Mouse (Mus musculus) embryo, embryonic 10 days (tissue): Measurements from ENCODE around the gene Thsd7a.

Experiments
- DNase-seq: peaks from one replicate; pipeline ENCODE4 v3.0.0-alpha.2; 2015; ENCODE audit warnings: low spot score

The Thsd7a gene

GRCm38 (mm10) chr6:12649633-12650032 lies 99.6 kb downstream of the Thsd7a start:
- DNase-seq = no peak

- DNase-seq = peak; percentile 4
Measured at GRCm38 (mm10) chr6:12628637-12629246, 120.5 kb downstream of the Thsd7a start.

- no peak for DNase-seq
Measured at GRCm38 (mm10) chr6:12606638-12607246, 142.5 kb downstream of the Thsd7a start.

GRCm38 (mm10) chr6:12602927-12603326 lies 146.3 kb downstream of the Thsd7a start:
- no peak for DNase-seq

- no peak for DNase-seq
Measured at GRCm38 (mm10) chr6:12602161-12602560, 147.0 kb downstream of the Thsd7a start.

- no peak for DNase-seq
Measured at GRCm38 (mm10) chr6:12584456-12584855, 164.8 kb downstream of the Thsd7a start.

GRCm38 (mm10) chr6:12581143-12581542 lies 168.1 kb downstream of the Thsd7a start:
- peak; percentile 6 for DNase-seq

- no peak for DNase-seq
Measured at GRCm38 (mm10) chr6:12575619-12576216, 173.5 kb downstream of the Thsd7a start.

GRCm38 (mm10) chr6:12572202-12572601 lies 177.0 kb downstream of the Thsd7a start:
- DNase-seq = no peak

GRCm38 (mm10) chr6:12565136-12565535 lies 184.1 kb downstream of the Thsd7a start:
- no peak for DNase-seq

GRCm38 (mm10) chr6:12562336-12562735 lies 186.9 kb downstream of the Thsd7a start:
- DNase-seq = no peak

GRCm38 (mm10) chr6:12560500-12560899 lies 188.7 kb downstream of the Thsd7a start:
- DNase-seq = no peak

GRCm38 (mm10) chr6:12555114-12556099 lies 193.8 kb downstream of the Thsd7a start:
- DNase-seq = no peak

- DNase-seq = no peak
Measured at GRCm38 (mm10) chr6:12551176-12551575, 198.0 kb downstream of the Thsd7a start.

- DNase-seq = no peak
Measured at GRCm38 (mm10) chr6:12550054-12550655, 199.1 kb downstream of the Thsd7a start.

GRCm38 (mm10) chr6:12544096-12544495 lies 205.1 kb downstream of the Thsd7a start:
- DNase-seq = peak; percentile 14

GRCm38 (mm10) chr6:12542496-12542895 lies 206.7 kb downstream of the Thsd7a start:
- no peak for DNase-seq

GRCm38 (mm10) chr6:12519121-12519520 lies 230.1 kb downstream of the Thsd7a start:
- DNase-seq = no peak

- DNase-seq = no peak
Measured at GRCm38 (mm10) chr6:12518283-12518903, 230.8 kb downstream of the Thsd7a start.

- no peak for DNase-seq
Measured at GRCm38 (mm10) chr6:12517726-12518125, 231.5 kb downstream of the Thsd7a start.

GRCm38 (mm10) chr6:12506877-12507276 lies 242.3 kb downstream of the Thsd7a start:
- no peak for DNase-seq
